Mouse (Mus musculus) gastrocnemius, postnatal 25 days (tissue): ENCODE results near the gene Rnf17. TPM values are rescaled to one million over a fixed set of nuclear protein-coding genes. Genes with fewer than 3 reads are reported as not detected.

Experiments
- DNase-seq: peaks from one replicate; pipeline ENCODE4 v3.0.0; 2022
- long read RNA-seq, 2 experiments: library from polyadenylated mRNA; stranded (forward); transcript quantifications; one replicate each; pipeline ENCODE4 v2.0.0; 2021
- total RNA-seq, 2 experiments: library from RNA; stranded (reverse); gene quantifications; 1 replicate in 1 of 2; 2 replicates in 1 of 2; pipeline ENCODE4 v1.2.3; 2021

Gene Rnf17
- total RNA-seq = not detected
- long read RNA-seq, experiment 1 = 0 reads
- long read RNA-seq, experiment 2 = 0 reads

GRCm38 (mm10) chr14:56402311-56403071, at the start of gene Rnf17:
Gene Rnf17 (plus strand): TSS chr14:56402581.
- no peak for DNase-seq

DNA sequence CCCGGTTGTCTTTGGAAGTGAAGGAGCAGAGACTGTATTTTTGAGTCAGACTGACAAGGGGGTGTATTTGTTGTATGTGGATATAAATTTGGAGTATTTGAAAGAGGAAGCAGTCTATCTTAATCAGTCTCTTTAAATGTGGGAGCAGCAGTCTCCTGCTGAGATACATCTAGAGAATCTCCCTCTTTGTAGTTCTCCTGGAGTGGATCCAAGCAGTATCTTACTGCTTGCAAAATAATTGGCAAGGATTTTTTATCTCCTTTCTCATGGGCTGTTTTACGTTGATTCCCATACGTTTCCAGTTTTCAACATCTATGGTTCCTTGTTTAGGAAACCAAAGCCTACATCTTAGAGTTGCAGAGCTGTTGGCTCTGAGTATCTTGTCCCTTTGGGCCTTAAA, 47.6 kb upstream of the Rnf17 start:
- no peak for DNase-seq

GRCm38 (mm10) chr14:56355396-56355795, 47.0 kb upstream of the Rnf17 start:
- DNase-seq = no peak

GRCm38 (mm10) chr14:56356196-56356595, 46.2 kb upstream of the Rnf17 start:
- DNase-seq = no peak

GRCm38 (mm10) chr14:56358422-56358821, 44.0 kb upstream of the Rnf17 start:
- DNase-seq = no peak

DNA sequence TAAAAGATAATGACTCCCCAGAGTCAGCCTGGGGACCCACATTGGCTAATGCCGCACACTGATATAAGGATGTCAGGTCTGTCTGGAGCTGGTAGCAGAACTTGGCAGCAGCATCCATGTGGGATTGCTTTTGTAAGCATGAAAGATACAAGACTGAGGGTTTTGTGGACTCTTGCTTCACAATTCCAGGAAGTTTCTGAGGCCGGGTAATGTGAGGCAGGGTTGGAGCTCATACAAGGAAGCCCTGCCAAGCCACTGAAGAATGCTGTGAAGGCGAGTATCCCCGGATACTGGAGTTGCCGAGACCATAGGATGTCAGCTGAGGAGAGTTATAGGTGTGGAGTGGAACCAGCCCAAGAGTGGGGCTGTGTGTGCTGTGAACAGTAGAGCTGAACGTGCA, 43.2 kb upstream of the Rnf17 start:
- DNase-seq = no peak

DNA sequence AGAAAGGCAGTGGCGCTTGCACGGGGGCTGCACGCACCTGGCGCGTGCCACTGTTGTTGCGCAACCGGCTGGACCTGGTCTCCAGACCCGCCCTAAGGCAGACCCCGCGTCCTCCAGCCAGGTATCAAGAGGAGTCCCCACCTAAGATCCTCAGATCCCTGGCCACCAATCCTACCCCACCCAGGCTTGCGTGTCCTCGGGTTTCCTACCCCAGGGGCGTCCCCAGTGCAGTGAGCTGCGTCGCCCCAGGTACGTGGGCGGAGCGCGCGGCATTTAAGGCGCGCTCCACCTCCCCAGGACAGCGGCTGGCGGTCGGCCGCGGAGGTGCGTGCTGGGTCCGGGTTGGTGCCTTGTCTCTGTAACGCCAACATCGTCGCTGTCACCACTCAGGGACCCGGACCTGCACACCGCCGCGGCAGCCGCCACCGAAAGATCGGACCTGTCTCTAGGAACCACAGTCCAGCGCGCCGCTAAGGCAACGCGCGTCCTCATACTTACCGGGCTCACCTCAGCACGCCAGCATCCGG, 37.6 kb upstream of the Rnf17 start, which contains the start of gene Atp12a:
Gene Atp12a (plus strand): TSS at position 358 of the 527 bp plus-strand sequence.
- DNase-seq = no peak

- DNase-seq = no peak
Observed at GRCm38 (mm10) chr14:56365292-56365691, 37.1 kb upstream of the Rnf17 start.

- no peak for DNase-seq
Observed at GRCm38 (mm10) chr14:56366712-56367111, 35.7 kb upstream of the Rnf17 start.

DNA sequence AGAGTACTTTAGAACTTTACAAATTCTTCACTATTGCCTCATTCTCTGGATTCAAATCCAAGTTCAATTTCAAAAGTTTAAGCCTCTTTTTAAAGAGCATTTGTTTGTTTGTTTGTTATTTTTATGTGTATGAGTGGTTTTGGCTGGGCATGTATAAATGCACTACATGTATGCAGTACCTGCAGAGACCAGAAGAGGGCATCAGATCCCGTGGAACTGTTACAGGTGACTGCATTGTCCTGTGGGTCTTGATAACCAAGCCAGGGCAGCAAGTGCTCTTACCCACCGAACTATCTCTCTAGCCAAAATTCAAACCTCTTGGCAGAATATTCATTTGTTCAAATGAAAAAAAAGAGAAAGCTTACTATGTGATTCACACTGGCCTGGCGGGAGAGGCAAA, 33.5 kb upstream of the Rnf17 start:
- no peak for DNase-seq

DNA sequence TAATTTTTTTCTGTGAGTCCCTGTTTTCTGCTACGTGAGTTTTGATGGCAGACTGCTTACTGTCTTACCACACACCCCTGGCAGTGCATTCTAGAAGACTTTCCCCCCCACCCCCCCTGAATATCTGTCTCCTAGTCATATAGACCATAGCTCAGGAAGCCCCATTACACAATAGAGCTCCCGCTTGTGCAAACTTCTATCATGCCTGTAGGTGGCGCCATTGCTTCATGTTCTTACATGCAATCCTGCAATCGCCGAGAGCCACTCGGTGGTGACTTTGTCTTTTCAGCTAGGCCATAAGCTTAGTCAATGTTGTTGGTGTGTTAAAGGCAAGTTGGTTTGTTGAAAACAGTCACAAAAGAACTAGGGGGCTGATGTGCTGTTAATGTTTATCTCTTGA, 26.6 kb upstream of the Rnf17 start:
- peak; percentile 10 for DNase-seq

GRCm38 (mm10) chr14:56377745-56378144, 24.6 kb upstream of the Rnf17 start:
- no peak for DNase-seq

DNA sequence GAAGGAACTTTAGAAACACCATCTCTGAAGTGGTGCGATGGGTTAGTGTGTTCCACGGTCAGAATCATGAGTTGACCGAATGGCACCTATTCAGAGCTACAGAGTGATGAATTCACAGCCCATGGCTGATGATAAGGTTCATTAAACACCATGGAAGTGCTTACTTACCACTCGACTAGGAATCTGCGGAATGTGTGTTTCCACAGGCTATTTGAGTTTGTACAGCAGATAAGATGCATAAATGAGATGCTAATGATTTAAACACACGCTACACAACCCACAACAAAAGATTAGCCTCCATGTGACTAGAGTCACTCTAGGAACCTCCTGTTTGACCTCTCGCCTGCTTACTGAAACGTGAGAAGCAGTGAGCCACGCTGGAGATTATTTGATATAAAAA, 23.0 kb upstream of the Rnf17 start:
- DNase-seq = no peak

DNA sequence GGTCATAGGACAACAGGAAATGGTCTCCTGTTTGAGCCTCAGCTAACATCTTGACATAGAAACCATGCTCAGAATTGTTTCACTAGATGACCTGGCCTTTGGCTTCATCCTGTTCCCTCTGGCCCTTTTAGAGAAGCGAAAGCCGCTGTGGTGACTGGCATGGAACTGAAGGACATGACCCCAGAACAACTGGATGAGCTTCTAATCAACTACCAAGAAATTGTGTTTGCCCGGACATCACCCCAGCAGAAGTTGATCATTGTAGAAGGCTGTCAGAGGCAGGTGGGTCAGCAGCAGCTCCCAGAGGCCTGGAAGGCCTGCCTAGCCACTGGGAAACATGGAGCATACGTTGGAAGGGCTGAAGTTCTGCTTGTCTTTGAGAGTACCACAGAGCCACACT, 20.0 kb upstream of the Rnf17 start:
- DNase-seq = no peak

- no peak for DNase-seq
Observed at GRCm38 (mm10) chr14:56390247-56390646, 12.1 kb upstream of the Rnf17 start.

DNA sequence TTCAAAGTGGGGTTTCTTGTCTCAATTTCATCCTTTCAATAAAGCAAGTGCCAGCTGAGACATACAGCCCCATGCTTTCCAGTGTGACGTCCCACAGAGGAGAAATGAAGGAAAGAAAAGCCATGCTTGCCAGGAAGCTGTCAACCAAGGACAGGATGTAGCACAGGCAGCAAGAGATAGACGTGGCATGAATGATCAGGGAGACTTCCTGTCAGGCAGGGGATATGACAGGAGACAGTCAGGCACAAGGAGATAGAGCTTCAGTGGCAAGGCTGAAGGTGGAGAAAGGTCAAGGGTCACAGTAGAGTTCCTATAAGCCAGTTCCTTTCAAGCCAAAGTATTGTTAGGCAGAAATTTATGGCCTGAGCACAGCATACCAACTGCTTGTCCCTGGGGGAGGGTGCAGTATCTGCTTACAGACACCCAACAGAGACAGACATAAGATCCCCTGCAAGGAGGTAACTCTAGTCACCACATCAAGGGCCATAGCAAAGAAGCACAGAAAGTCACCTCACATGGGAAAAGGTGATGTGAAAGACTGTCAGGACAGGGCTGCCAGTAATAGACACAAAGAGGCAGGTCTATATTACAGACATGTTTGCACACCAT, 8.6 kb upstream of the Rnf17 start:
- no peak for DNase-seq

GRCm38 (mm10) chr14:56398001-56398400, 4.4 kb upstream of the Rnf17 start:
- no peak for DNase-seq

DNA sequence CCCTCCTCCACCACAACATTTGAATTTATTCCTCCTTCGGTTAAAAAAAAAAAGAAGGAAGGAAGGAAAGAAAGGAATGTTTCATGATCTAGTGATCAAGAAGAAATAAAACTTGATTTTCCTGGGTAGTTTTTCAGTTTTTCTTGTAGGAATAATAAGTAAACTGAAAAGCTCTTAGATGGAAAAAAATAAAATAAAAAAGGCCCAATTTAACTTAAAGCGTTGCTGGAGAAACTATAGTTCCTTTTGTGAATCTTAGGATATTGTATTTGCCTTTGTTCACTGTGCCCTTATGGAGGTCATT, 643 bp downstream of the Rnf17 start:
- no peak for DNase-seq

GRCm38 (mm10) chr14:56462090-56462489, 59.7 kb downstream of the Rnf17 start:
- DNase-seq = no peak

DNA sequence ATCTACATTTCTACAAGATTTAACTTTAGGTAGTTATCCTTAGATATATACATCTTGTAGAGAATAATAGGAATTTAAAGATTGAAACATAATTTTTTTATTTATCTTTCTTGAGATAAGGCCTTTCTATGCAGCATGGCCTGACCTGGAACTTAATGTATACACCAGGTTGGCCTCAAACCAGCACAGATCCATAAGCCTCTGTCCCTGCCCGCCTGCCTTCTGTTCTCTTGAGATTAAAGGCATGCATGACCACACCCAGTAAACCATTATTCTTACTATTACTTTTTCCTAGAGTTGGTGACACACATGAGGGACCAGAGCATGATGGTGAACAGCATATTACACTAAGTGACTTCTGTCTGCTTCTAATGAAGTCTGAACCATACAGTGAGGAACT, 60.3 kb downstream of the Rnf17 start:
- DNase-seq = no peak

- no peak for DNase-seq
Observed at GRCm38 (mm10) chr14:56468145-56468544, 65.8 kb downstream of the Rnf17 start.

- no peak for DNase-seq
Observed at GRCm38 (mm10) chr14:56489806-56490205, 87.4 kb downstream of the Rnf17 start.

DNA sequence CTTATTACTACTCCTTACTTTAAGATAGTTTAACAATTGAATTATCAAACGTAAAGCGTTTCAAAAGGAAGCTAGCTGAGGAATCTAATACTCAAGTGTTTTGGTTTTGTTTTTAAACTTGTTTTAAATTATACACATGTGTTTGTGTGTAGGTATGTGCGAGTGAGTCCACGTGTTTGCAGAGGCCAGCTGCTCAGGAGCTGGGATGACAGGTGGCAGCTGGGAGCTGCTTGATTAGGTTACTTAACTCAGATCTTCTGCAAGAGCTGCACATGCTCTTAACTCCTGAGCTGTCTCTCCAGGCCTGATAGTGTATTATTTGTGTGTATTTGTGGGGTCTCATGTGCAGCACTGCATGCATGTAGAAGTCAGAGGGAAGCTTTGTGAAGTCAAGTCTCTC, 100.0 kb downstream of the Rnf17 start:
- DNase-seq = no peak

- DNase-seq = no peak
Observed at GRCm38 (mm10) chr14:56506743-56507142, 104.4 kb downstream of the Rnf17 start.
